Comparison of ENCODE assay signal across 20 mouse cellular contexts in genomic region chr16:20368221-20368620, GRCm38 (mm10).
A peak's percentile ranks its signal among the peaks of the same experiment; 100 is the strongest.
DNase-seq lines count a peak whose midpoint lies in the region.
"Had no signal": no experiment of that assay in that cellular context is flagged by ENCODE, and none has a peak within 500 bp of the region (broad histone marks: within the 10 kb centered on the region; RNA-seq: fewer than 3 reads in every experiment).

No protein-coding gene starts in this region.

- peak; percentile 74 for DNase-seq in heart, adult 11 months
- DNase-seq in heart, adult 9 months (ENCODE audit: low spot score in 2 of 2): no peak
- DNase-seq in ES-CJ7 (ENCODE audit: low read depth, low spot score) (peak; percentile 41), R1 (ENCODE audit: low read depth, low spot score) (peak; percentile 64), ZHBTc4 (ENCODE audit: low read depth, low spot score) (peak; percentile 68)
- no peak for DNase-seq in thymus, postnatal 10 days (ENCODE audit: low spot score in 2 of 2)
- DNase-seq in frontal cortex, postnatal 25 days (ENCODE audit: low spot score in 2 of 2): no peak
- DNase-seq in embryo, embryonic 9.5 days (ENCODE audit: extremely low spot score): no peak
- DNase-seq: adrenal gland, adult 2 months; adrenal gland, adult 8-10 months; adrenal gland, postnatal 10 days; adrenal gland, postnatal 14 days; adrenal gland, postnatal 25 days; adrenal gland, postnatal 36 days; B cell, adult 2 months; cerebellum, adult 11 months; cerebellum, adult 11-12 months; cerebellum, adult 18-20 months; cerebellum, adult 2 months; cerebellum, adult 8-10 months had no signal

Comparison
In these comparisons a context has a peak if more than half of its experiments do, and no peak if none do; other contexts are left out.
1. DNase-seq: peak in heart, adult 11 months (single experiment), ES-CJ7 (single experiment), R1 (single experiment) and ZHBTc4 (single experiment); none in heart, adult 9 months (0 of 2), thymus, postnatal 10 days (0 of 2), frontal cortex, postnatal 25 days (0 of 2) and embryo, embryonic 9.5 days (single experiment).